Mouse (Mus musculus) heart, postnatal 0 days (tissue): ENCODE data around the gene Rhoc.

Experiments
- CTCF ChIP-seq: IDR thresholded peaks from 2 replicates; pipeline ENCODE4 v1.5.1; 2016; ENCODE audit warnings: antibody characterized with exemption, control low read depth, low read depth
- EP300 ChIP-seq: IDR thresholded peaks from 2 replicates; pipeline ENCODE4 v1.6.1; 2016; ENCODE audit warnings: antibody characterized with exemption, low read depth

DNA sequence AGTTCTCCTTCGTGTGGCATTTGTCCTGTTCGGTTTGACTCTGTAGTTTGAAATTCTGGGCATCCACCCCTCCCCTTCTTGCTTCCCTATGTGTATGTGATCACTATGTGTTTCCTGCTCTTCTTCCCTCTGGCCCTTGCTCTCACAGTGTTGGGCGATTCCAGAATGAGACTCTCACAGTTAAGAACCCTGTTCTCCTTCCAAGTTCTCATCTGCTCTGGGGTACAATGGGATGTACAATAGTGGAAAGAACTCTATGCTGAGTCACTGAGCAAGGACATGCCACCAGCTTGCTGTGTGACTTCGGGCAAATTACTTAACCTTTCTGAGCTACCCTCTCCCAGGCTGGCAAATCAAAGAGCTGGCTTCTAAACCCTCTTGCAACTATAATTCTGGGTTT lies 20.5 kb upstream of the Rhoc start:
- TF ChIP-seq EP300 (no peak), CTCF (no peak)
